Mouse (Mus musculus): ENCODE data around the gene Otop3.
"Not testable (repeated sequence)": the region's sequence is repeated elsewhere in the genome, so short reads cannot be mapped to it uniquely, and the experiment has no call there.

Otop3 gene

GRCm38 (mm10) chr11:115366039-115366705, 31.6 kb downstream of the Otop3 start:
- DNase-seq (ENCODE audit: low spot score), result no peak

DNA sequence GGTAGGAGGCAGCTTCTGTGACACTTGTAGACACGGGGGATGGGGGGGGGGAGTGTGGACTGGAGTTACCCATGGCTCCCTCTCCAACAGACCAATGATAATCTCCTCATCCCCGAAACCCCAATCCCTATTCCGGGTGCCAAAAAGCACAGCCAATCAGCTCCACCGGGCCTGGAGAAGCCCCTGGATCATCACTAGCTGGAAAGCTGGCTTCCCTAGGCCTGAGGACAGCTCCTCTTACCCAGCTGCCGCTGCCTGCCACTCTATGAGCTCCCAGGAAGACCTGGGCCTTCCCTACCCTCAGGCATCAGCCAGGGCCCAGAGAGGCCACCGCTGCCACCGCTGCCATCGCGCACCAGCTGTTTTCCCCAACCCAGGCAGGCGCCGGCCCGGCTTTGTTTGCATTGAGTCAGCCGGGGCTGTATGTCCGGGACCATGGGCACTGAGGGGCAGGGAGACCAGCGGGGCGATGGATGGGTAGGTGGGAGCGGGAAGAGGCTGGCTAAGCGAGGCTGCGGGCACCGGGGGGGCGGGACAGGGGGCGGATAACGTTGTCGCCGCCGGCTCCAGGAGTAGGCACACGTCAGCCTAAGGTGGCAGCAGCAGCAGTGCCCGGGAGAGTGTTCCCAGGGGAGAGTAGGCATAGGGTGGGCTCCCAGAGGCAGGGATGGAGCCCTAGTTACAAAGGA, 32.3 kb downstream of the Otop3 start:
- no peak for DNase-seq (ENCODE audit: low spot score)

DNA sequence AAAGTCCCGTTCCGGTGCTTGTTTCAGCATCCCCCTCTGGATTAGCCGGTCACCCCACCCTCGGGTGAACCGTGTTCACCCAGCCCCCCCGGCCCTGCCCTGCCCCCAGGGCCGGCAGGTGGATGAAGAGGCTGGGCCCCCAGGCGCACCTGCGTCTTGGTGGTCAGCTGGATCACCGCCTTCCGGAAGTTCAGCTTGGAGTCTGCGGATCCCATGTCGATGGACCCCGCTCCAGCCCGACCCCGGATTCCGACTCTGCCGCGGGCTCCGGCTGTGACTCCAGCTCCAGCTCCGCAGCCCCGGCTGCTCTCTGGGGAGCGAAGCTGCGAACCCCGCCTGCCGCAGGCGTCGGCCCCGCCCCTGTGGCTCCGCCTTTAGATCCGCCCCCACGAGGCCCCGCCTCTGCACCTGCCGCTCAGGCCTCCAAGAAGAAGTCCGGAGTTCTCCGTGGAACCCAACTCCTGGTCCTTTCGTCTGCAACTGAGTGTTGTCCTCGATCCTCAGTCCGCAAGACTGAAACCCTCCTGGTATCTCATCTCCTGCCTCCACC, 32.9 kb downstream of the Otop3 start, which contains the start of gene Hid1:
Gene Hid1 (minus strand): TSS at position 362 of the 550 bp plus-strand sequence.
- peak; percentile 84 for DNase-seq (ENCODE audit: low spot score)

DNA sequence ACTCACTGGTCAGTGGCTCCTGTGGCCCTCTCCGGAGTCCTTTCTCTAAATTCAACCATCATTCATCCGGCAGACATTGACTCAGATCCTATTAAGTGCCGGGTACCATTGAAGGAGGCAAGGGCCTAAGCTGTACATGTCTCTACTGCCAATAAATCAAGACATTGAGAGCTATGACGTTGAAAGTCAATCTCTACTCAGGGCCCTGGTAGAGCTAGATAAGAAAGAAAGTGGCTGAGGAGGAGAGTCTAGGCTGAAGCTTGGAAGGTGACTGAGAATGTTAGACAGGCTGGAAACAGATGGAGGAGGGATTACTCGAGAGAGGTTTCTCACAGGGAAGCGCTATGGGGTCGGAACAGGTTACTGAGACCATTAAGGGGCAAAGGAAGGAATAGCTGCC, 35.8 kb downstream of the Otop3 start:
- no peak for DNase-seq (ENCODE audit: low spot score)

GRCm38 (mm10) chr11:115371354-115371753, 36.8 kb downstream of the Otop3 start:
- DNase-seq (ENCODE audit: low spot score), result no peak

GRCm38 (mm10) chr11:115372015-115372414, 37.5 kb downstream of the Otop3 start:
- DNase-seq (ENCODE audit: low spot score), result no peak

DNA sequence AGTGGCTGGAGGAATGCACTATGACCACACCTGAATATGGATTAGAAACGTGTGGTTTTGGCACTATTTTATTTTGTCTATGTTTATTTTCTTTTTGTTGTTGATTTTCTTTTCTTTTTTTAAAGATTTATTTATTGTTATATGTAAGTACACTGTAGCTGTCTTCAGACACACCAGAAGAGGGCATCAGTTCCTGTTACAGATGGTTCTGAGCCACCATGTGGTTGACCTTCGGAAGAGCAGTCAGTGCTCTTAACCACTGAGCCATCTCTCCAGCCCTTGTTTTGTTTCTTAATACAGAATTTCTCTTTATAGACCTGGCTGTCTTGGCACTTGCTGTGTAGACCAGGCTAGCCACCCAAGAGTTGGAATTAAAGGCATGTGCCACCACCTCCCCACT, 38.2 kb downstream of the Otop3 start:
- DNase-seq (ENCODE audit: low spot score), result no peak

DNA sequence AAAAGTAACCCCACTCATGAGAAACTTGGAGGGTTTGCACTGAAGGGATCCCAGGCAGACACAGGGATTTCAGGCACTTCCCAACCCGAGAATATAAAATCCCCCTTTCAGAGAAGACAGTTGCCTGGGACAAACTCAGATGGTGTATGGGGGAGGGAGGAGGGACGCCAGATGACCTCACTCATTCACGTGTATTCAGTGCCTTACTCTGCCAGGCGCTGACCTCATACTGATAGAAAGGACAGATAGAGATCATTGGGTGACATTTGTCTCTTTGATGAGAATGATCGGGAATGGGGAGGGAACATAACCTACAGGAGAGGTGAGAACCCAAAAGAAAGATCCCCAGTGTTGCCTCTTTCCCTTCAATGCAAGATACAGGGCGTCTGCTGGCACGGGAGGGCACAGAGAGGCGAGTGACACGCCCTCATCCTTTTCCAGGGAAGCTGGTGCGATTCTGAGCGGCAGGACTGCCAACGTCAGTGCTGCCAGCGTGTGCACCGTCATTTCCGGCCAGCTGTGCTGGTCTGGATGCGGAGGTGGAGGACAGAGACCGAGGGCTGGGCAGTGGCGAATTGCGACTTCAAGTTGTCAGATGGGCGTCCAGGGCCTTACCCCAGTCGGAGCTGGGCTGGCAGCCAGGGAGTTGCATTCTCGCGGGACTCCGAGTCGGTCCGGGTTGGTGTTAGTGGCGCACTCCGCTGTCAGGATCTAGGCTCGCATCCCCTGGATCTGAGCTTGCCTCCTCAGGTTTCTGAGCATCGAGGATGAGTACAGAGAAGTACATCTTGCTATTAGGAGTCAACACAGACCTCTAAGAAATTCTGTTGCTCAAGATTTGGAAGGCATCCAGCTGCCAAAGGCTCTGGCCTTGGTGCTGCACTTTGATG, 39.5 kb downstream of the Otop3 start:
- DNase-seq (ENCODE audit: low spot score), result peak; percentile 67

DNA sequence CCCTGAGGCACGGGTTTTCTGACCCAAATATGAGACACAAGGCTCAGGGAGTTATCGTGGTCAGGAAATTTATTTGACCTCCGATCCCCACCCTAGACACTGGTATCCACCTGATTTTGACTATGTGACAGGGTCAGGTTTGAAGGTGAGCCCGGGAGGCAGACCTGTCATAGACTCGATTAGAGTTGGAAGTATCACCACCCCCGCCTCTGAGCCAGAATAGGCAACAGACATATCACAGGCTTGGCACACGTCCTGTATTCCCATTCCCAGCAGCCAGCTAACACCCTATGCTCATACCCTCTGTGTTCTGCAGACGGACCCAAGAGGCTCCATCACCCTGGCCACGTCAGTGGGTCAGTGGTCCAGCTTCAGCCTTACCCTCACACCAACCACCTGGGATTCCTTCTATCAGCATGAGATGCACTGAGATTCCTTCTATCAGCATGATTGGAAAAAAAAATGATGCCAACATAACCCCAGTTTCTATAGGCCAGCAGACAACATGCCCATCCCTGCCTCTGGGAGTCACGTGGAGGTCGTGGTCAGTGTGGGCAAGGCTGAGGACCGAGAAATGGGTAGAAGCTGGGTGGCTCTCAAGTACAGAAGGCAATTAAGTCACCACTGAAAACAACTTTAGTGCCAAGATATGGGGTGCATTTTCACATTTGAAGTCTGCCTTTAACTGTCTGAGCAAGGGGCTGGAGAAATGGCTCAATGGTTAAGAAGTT, 40.3 kb downstream of the Otop3 start:
- no peak for DNase-seq (ENCODE audit: low spot score)

DNA sequence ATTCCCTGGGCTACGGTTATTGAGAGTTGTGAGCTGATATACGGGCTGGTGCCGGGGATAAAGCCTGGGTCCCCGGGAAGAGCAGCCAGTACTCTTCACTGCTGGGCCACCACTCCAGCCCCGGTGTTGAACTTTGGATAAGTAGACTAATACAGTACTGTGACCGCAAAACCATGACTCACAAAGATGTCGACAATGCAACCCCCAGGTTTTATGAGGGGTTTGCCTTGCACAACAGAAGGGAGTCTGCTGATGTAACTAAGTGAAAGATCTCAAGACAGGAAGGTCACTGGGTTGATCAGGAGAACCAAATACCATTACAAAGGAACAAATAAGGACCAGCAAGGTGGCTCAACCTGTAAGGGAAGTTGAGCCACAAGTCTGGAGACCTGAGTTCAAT, 42.2 kb downstream of the Otop3 start:
- no peak for DNase-seq (ENCODE audit: low spot score)

- no peak for DNase-seq (ENCODE audit: low spot score)
Observed at GRCm38 (mm10) chr11:115377254-115377653, 42.7 kb downstream of the Otop3 start.

GRCm38 (mm10) chr11:115377854-115378253, 43.3 kb downstream of the Otop3 start:
- no peak for DNase-seq (ENCODE audit: low spot score)

GRCm38 (mm10) chr11:115381276-115381675, 46.7 kb downstream of the Otop3 start:
- no peak for DNase-seq (ENCODE audit: low spot score)

DNA sequence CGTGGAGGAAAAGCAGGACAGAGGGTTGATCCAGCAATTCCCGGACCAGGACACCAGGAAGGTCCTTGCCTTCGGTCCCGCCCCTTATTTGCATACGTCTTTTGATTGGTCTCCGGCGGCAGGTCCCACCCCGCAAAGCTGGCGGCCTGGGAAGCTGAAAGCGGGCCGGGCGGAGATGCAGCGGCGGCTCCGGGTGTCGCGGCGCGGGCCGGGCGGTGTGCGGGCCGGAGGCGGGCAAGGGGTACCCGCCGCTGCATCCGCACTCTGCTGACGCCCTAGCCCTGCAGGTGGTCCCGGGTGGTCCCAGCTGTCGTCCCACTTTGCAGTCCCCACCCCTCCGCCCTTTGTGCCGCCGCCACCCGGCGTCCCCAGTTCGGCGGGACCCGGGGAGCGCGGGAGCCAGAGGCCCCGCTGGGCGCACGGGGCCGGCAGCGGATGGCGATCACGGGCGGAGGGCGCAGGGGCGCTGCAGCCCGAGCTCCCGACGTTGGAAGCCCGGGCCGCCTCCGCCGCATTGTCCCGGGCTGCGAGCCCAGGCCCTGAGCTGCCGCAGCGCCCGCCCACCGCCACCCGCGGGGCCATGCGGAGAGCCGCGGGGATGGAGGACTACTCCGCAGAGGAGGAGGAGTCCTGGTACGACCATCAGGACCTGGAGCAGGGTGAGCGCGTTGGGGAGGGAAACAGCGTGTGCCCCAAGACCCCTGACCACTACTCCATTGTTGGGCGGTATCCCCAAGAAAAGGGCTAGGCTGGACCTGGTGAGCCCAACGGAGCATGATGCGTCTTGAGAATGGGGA, 47.4 kb downstream of the Otop3 start, which contains the start of gene Cdr2l:
Gene Cdr2l (plus strand): TSS at position 174 of the 797 bp plus-strand sequence.
- peak; percentile 91 for DNase-seq (ENCODE audit: low spot score)

- DNase-seq (ENCODE audit: low spot score), result no peak
Observed at GRCm38 (mm10) chr11:115382891-115383290, 48.4 kb downstream of the Otop3 start.

- no peak for DNase-seq (ENCODE audit: low spot score)
Observed at GRCm38 (mm10) chr11:115383701-115384474, 49.4 kb downstream of the Otop3 start.

DNA sequence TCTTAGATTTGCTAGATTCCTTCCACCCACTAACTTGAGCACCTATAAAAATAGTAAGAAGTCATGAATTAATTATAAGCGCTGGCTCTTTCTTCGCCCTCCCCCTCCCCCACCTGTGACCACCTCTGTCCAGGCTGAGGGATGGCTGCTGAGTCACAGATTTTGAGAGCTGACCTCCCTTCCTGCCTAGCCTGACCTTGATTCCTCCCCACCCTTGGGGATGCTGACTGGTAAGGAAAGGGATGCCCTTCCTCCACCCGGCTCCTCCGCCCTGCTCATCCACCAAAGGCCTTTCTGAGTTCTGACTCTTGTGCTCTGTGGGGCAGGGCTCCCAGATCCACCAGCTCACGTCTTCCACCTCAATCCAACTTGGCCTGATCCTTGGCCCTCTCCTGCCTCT, 50.1 kb downstream of the Otop3 start:
- no peak for DNase-seq (ENCODE audit: low spot score)

GRCm38 (mm10) chr11:115386859-115387258, 52.3 kb downstream of the Otop3 start:
- DNase-seq (ENCODE audit: low spot score), result not testable (repeated sequence)

DNA sequence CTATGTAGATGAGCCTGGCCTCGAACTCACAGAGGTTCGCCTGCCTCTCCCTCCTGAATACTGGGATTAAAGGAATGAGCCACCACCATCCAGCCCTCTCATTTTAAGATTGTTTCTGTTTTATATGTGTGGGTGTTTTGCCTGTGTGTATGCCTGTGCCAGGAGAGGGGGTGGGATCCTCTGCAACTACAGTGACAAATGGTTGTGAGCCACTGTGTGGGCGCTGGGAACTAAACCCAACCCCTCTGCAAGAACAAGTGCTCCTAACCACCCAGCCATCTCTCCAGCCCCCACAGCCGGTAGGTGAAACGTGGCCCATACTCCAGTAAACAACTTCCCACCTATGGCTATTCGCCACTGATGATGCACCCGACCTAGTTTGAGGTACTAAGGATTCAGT, 56.8 kb downstream of the Otop3 start:
- DNase-seq (ENCODE audit: low spot score), result no peak

All from retina, embryonic 14.5 days (tissue).